Mouse (Mus musculus): ENCODE measurements around the gene Aplf. TPM values are rescaled to one million over a fixed set of nuclear protein-coding genes. Genes with fewer than 3 reads are reported as not detected.

The Aplf gene
- total RNA-seq, 1 experiment from 2014 or later = 5.2 TPM

Other genes starting within 250 kb of the Aplf start
- gene Bmp10, start 243.2 kb downstream of the Aplf start, total RNA-seq (2017) = not detected in 3 replicates
- gene Arhgap25, start 138.9 kb downstream of the Aplf start, total RNA-seq (2017) = 138 to 220 TPM (median 146 TPM) in 3 replicates
- gene Prokr1, start 81.5 kb downstream of the Aplf start, total RNA-seq (2017) = 0.67 to 2.8 TPM (median 1.9 TPM) in 3 replicates
- gene Efcc1, start 58.7 kb upstream of the Aplf start, total RNA-seq (2017) = not detected in 3 replicates
- gene Gp9, start 105.9 kb upstream of the Aplf start, total RNA-seq (2017) = 1.9 to 42.8 TPM (median 3.1 TPM) in 3 replicates
- gene Rab43, start 140.0 kb upstream of the Aplf start, total RNA-seq (2017) = 33.6 to 48.6 TPM (median 34.7 TPM) in 3 replicates
- gene Gm45140, start 163.6 kb upstream of the Aplf start, total RNA-seq (2017) = 27.5 to 45.6 TPM (median 37.9 TPM) in 3 replicates
- 60.7 to 130 TPM (median 83.6 TPM) in 3 replicates for gene Isy1, start 166.6 kb upstream of the Aplf start, total RNA-seq (2017)
- gene Cnbp, start 178.9 kb upstream of the Aplf start, total RNA-seq (2017) = 887 to 1,002 TPM (median 999 TPM) in 3 replicates
- gene Copg1, start 215.6 kb upstream of the Aplf start, total RNA-seq (2017) = 71.4 to 93.1 TPM (median 76.4 TPM) in 3 replicates
- gene Hmces, start 241.7 kb upstream of the Aplf start, total RNA-seq (2017) = 13.7 to 53.1 TPM (median 36.9 TPM) in 3 replicates